Mouse (Mus musculus): ENCODE data around the gene Rbfox3. TPM values are rescaled to one million over a fixed set of nuclear protein-coding genes. Genes with fewer than 3 reads are reported as not detected.

Rbfox3 gene
- polyA plus RNA-seq, 1 experiment from 2014 or later = 1.5 TPM

- no peak overlapping the region for H3K9ac ChIP-seq
- H3K27me3 ChIP-seq (replicated peaks) = peaks cover 5% of the 10 kb centered on the region
- WGBS = 72% methylated on average over 2 of the region's 2 CpGs
- H3K36me3 ChIP-seq = no peaks in the 10 kb centered on the region
- H3K27ac ChIP-seq = no peak overlapping the region
- ATAC-seq = no peak
- H3K4me2 ChIP-seq (replicated peaks) = no peak overlapping the region
- no peak overlapping the region for H3K4me3 ChIP-seq (replicated peaks)
- H3K9me3 ChIP-seq = no peaks in the 10 kb centered on the region
- 0 out of 2 replicates have a peak, but pooled peaks cover 2% of the 10 kb centered on the region for H3K4me1 ChIP-seq (replicated peaks)
These were observed 4.5 kb upstream of the Rbfox3 start for GRCm38 (mm10) chr11:118915888-118916287.

GRCm38 (mm10) chr11:118912686-118913085 is 1.3 kb upstream of the Rbfox3 start:
- peaks cover 13% of the 10 kb centered on the region for H3K4me1 ChIP-seq (replicated peaks)
- H3K9me3 ChIP-seq = no peaks in the 10 kb centered on the region
- 43% methylated on average over 6 of the region's 6 CpGs for WGBS
- no peak overlapping the region for H3K27ac ChIP-seq
- ATAC-seq = no peak
- no peak overlapping the region for H3K4me2 ChIP-seq (replicated peaks)
- H3K36me3 ChIP-seq = no peaks in the 10 kb centered on the region
- H3K4me3 ChIP-seq (replicated peaks) = no peak overlapping the region
- peaks cover 37% of the 10 kb centered on the region for H3K27me3 ChIP-seq (replicated peaks)
- H3K9ac ChIP-seq = no peak overlapping the region

- no peak overlapping the region for H3K9ac ChIP-seq
- H3K27me3 ChIP-seq (replicated peaks) = peaks cover 57% of the 10 kb centered on the region
- no peak overlapping the region for H3K4me2 ChIP-seq (replicated peaks)
- peaks cover 11% of the 10 kb centered on the region for H3K4me1 ChIP-seq (replicated peaks)
- H3K4me3 ChIP-seq (replicated peaks) = no peak overlapping the region
- no peak for ATAC-seq
- WGBS = 83% methylated on average over 10 of the region's 10 CpGs
- no peak overlapping the region for H3K27ac ChIP-seq
- H3K36me3 ChIP-seq = no peaks in the 10 kb centered on the region
- no peaks in the 10 kb centered on the region for H3K9me3 ChIP-seq
These were observed 641 bp downstream of the Rbfox3 start for GRCm38 (mm10) chr11:118910756-118911155.

GRCm38 (mm10) chr11:118909814-118910201 is 1.6 kb downstream of the Rbfox3 start:
- Histone ChIP-seq H3K36me3 (no peaks in the 10 kb centered on the region), H3K27ac (no peak overlapping the region), H3K9me3 (no peaks in the 10 kb centered on the region), H3K27me3 (replicated peaks) (peaks cover 64% of the 10 kb centered on the region), H3K4me2 (replicated peaks) (peak overlapping the region; percentile 77), H3K4me1 (replicated peaks) (peaks cover 11% of the 10 kb centered on the region), H3K4me3 (replicated peaks) (peak overlapping the region; percentile 37), H3K9ac (no peak overlapping the region)
- 0 out of 2 replicates have a peak, but pooled peaks have one; percentile 10 for ATAC-seq
- 3% methylated on average over 13 of the region's 13 CpGs for WGBS

GRCm38 (mm10) chr11:118908981-118909813 is 2.2 kb downstream of the Rbfox3 start:
- under 1% methylated on average over 69 of the region's 90 CpGs for whole genome bisulfite sequencing

GRCm38 (mm10) chr11:118908431-118908980 is 2.9 kb downstream of the Rbfox3 start:
- WGBS = 1% methylated on average over 45 of the region's 52 CpGs
- H3K27ac ChIP-seq = no peak overlapping the region
- H3K27me3 ChIP-seq (replicated peaks) = peaks cover 64% of the 10 kb centered on the region
- H3K9ac ChIP-seq = no peak overlapping the region
- H3K4me2 ChIP-seq (replicated peaks) = peak overlapping the region; percentile 77
- peaks cover 11% of the 10 kb centered on the region for H3K4me1 ChIP-seq (replicated peaks)
- ATAC-seq = no peak
- no peaks in the 10 kb centered on the region for H3K9me3 ChIP-seq
- no peaks in the 10 kb centered on the region for H3K36me3 ChIP-seq
- H3K4me3 ChIP-seq (replicated peaks) = peak overlapping the region; percentile 37

More at GRCm38 (mm10) chr11:118908981-118909813, 2.2 kb downstream of the Rbfox3 start:
- H3K4me3 ChIP-seq (replicated peaks) = peak overlapping the region; percentile 37
- H3K4me2 ChIP-seq (replicated peaks) = peak overlapping the region; percentile 77
- peaks cover 64% of the 10 kb centered on the region for H3K27me3 ChIP-seq (replicated peaks)
- no peaks in the 10 kb centered on the region for H3K9me3 ChIP-seq
- peaks cover 11% of the 10 kb centered on the region for H3K4me1 ChIP-seq (replicated peaks)
- no peak overlapping the region for H3K27ac ChIP-seq
- ATAC-seq = 0 out of 2 replicates have a peak, but pooled peaks have one; percentile 8
- no peaks in the 10 kb centered on the region for H3K36me3 ChIP-seq
- H3K9ac ChIP-seq = no peak overlapping the region

- no peak for ATAC-seq
- peaks cover 67% of the 10 kb centered on the region for H3K27me3 ChIP-seq (replicated peaks)
- 4% methylated on average over 43 of the region's 43 CpGs for WGBS
These were observed 3.7 kb downstream of the Rbfox3 start for GRCm38 (mm10) chr11:118907471-118908401.

GRCm38 (mm10) chr11:118906824-118907470 is 4.5 kb downstream of the Rbfox3 start:
- Histone ChIP-seq H3K9ac (no peak overlapping the region), H3K4me1 (replicated peaks) (peaks cover 11% of the 10 kb centered on the region), H3K4me3 (replicated peaks) (no peak overlapping the region), H3K9me3 (no peaks in the 10 kb centered on the region), H3K27me3 (replicated peaks) (peaks cover 67% of the 10 kb centered on the region), H3K27ac (no peak overlapping the region), H3K36me3 (no peaks in the 10 kb centered on the region), H3K4me2 (replicated peaks) (no peak overlapping the region)
- ATAC-seq = no peak
- WGBS = 12% methylated on average over 23 of the region's 23 CpGs

More at GRCm38 (mm10) chr11:118907471-118908401, 3.7 kb downstream of the Rbfox3 start:
- Histone ChIP-seq H3K9ac (no peak overlapping the region), H3K36me3 (no peaks in the 10 kb centered on the region), H3K27ac (no peak overlapping the region), H3K4me1 (replicated peaks) (peaks cover 11% of the 10 kb centered on the region), H3K9me3 (no peaks in the 10 kb centered on the region), H3K4me3 (replicated peaks) (peak overlapping the region; percentile 37), H3K4me2 (replicated peaks) (peak overlapping the region; percentile 77; the same call in 1 of the 2 replicates)

GRCm38 (mm10) chr11:118906131-118906823 is 5.1 kb downstream of the Rbfox3 start:
- Histone ChIP-seq H3K4me3 (replicated peaks) (no peak overlapping the region), H3K9me3 (no peaks in the 10 kb centered on the region), H3K36me3 (no peaks in the 10 kb centered on the region), H3K4me2 (replicated peaks) (no peak overlapping the region), H3K27ac (no peak overlapping the region), H3K4me1 (replicated peaks) (peaks cover 11% of the 10 kb centered on the region), H3K9ac (no peak overlapping the region), H3K27me3 (replicated peaks) (peaks cover 65% of the 10 kb centered on the region)
- 25% methylated on average over 12 of the region's 12 CpGs for WGBS
- ATAC-seq = no peak

- Histone ChIP-seq H3K36me3 (no peaks in the 10 kb centered on the region), H3K4me1 (replicated peaks) (peaks cover 11% of the 10 kb centered on the region)
- no peak for ATAC-seq
These were observed 5.7 kb downstream of the Rbfox3 start for GRCm38 (mm10) chr11:118905656-118906055.

GRCm38 (mm10) chr11:118904253-118904652 is 7.1 kb downstream of the Rbfox3 start:
- WGBS = 85% methylated on average over 6 of the region's 6 CpGs

More at GRCm38 (mm10) chr11:118905656-118906055, 5.7 kb downstream of the Rbfox3 start:
- no peak overlapping the region for H3K4me3 ChIP-seq (replicated peaks)
- no peaks in the 10 kb centered on the region for H3K9me3 ChIP-seq
- peaks cover 59% of the 10 kb centered on the region for H3K27me3 ChIP-seq (replicated peaks)
- H3K27ac ChIP-seq = no peak overlapping the region
- 30% methylated on average over 11 of the region's 11 CpGs for WGBS
- no peak overlapping the region for H3K4me2 ChIP-seq (replicated peaks)
- no peak overlapping the region for H3K9ac ChIP-seq

More at GRCm38 (mm10) chr11:118904253-118904652, 7.1 kb downstream of the Rbfox3 start:
- no peak overlapping the region for H3K27ac ChIP-seq
- no peaks in the 10 kb centered on the region for H3K9me3 ChIP-seq
- no peak overlapping the region for H3K9ac ChIP-seq
- H3K27me3 ChIP-seq (replicated peaks) = peaks cover 47% of the 10 kb centered on the region
- no peak for ATAC-seq
- H3K4me3 ChIP-seq (replicated peaks) = no peak overlapping the region
- no peaks in the 10 kb centered on the region for H3K36me3 ChIP-seq
- H3K4me1 ChIP-seq (replicated peaks) = peaks cover 9% of the 10 kb centered on the region
- no peak overlapping the region for H3K4me2 ChIP-seq (replicated peaks)
